Mouse (Mus musculus) liver, embryonic 14.5 days (tissue): ENCODE results near the gene Gon4l. TPM values are rescaled to one million over a fixed set of nuclear protein-coding genes. Genes with fewer than 3 reads are reported as not detected.

Experiments used
- ATAC-seq: fragments of 200-750 bp; cut with Nextera tagmentation; 2 replicates; pipeline ENCODE4 v1.8.0; 2017; ENCODE audit warnings: moderate number of reproducible peaks, mild to moderate bottlenecking, moderate library complexity; ENCODE audit not compliant: insufficient read depth
- DNase-seq, 3 experiments: peaks; one replicate each; pipeline ENCODE4 v3.0.0-alpha.2; 2012 to 2013; ENCODE audit warnings: low read depth in 3 of 3, low spot score in 3 of 3
- H3K27ac ChIP-seq: fragments of 300-500 bp; sonication (generic); 2 replicates; pipeline ENCODE4 v1.5.1; 2014; ENCODE audit warnings: moderate library complexity, mild to moderate bottlenecking, control low read depth, inconsistent platforms
- H3K27me3 ChIP-seq: fragments of 300-500 bp; sonication (generic); 2 replicates; pipeline ENCODE4 v1.6.1; 2014; ENCODE audit warnings: mild to moderate bottlenecking, low read length, moderate library complexity; ENCODE audit not compliant: control insufficient read depth, insufficient read depth
- H3K36me3 ChIP-seq: fragments of 300-500 bp; sonication (generic); replicated peaks from 2 replicates; pipeline ENCODE4 v1.6.1; 2014; ENCODE audit warnings: low read depth; ENCODE audit not compliant: control insufficient read depth, insufficient read depth
- H3K4me1 ChIP-seq, 2 experiments: fragments of 200-500 bp in 1 of 2; fragments of 300-500 bp in 1 of 2; sonication (generic) in 1 of 2; replicated peaks; 2 replicates each; pipeline ENCODE4 v1.6.1; 2012 to 2014; ENCODE audit warnings: antibody characterized with exemption in 1 of 2, inconsistent platforms in 1 of 2, low read length in 1 of 2; ENCODE audit not compliant: control insufficient read depth in 2 of 2, insufficient read depth in 2 of 2
- H3K4me2 ChIP-seq: fragments of 300-500 bp; sonication (generic); 2 replicates; pipeline ENCODE4 v1.6.1; 2014; ENCODE audit warnings: low read depth, mild to moderate bottlenecking, control low read depth, moderate library complexity
- H3K4me3 ChIP-seq, 2 experiments: fragments of 200-500 bp in 1 of 2; fragments of 300-500 bp in 1 of 2; sonication (generic) in 1 of 2; 2 replicates each; pipeline ENCODE4 v1.5.1; 2012 to 2014; ENCODE audit warnings: low read depth in 2 of 2, low read length in 2 of 2, mild to moderate bottlenecking in 2 of 2, control low read depth in 1 of 2, inconsistent platforms in 1 of 2, moderate library complexity in 1 of 2; ENCODE audit not compliant: insufficient read depth in 1 of 2
- H3K9ac ChIP-seq: fragments of 300-500 bp; sonication (generic); replicated peaks from 2 replicates; pipeline ENCODE4 v1.6.1; 2014; ENCODE audit warnings: mild to moderate bottlenecking, control low read depth, moderate library complexity
- H3K9me3 ChIP-seq: fragments of 300-500 bp; sonication (generic); 2 replicates; pipeline ENCODE4 v1.6.1; 2016; ENCODE audit warnings: low read length, mixed read lengths; ENCODE audit not compliant: control insufficient read depth
- CTCF ChIP-seq: IDR thresholded peaks from 2 replicates; pipeline ENCODE4 v1.5.1; 2016; ENCODE audit warnings: antibody characterized with exemption, low read depth, control low read depth
- EP300 ChIP-seq: IDR thresholded peaks from 2 replicates; pipeline ENCODE4 v1.6.1; 2016; ENCODE audit warnings: antibody characterized with exemption, low read depth
- polyA plus RNA-seq, 2 experiments: library from polyadenylated mRNA; depleted of rRNA in 1 of 2; stranded (reverse) in 1 of 2; unstranded in 1 of 2; fragments of >200 nt; fragmentation: Nextera tagmentation in 1 of 2; extraction: Ambion mirVana in 1 of 2; gene quantifications; 2 replicates each; pipeline versions ENCODE4 v1.2.1 to v1.2.3; 2012 to 2014

Gene Gon4l
- polyA plus RNA-seq, 2 experiments = 3.7 to 6.7 TPM

- Histone ChIP-seq H3K9me3 (no peaks in the 10 kb centered on the region), H3K27ac (no peak overlapping the region; the same call in 1 of the 2 replicates), H3K4me1 (peaks cover 20 to 24% of the 10 kb centered on the region in 2 experiments), H3K27me3 (no peaks in the 10 kb centered on the region), H3K4me2 (no peak overlapping the region), H3K9ac (no peak overlapping the region), H3K36me3 (no peaks in the 10 kb centered on the region), H3K4me3 (no peak overlapping the region)
- DNase-seq = no peak
- TF ChIP-seq EP300 = no peak
- no peak for TF ChIP-seq CTCF
- ATAC-seq = no peak
Measured at GRCm38 (mm10) chr3:88953736-88954135, 118.7 kb downstream of the Gon4l start.

Other genes with a start within 250 kb of the Gon4l start
- gene Arhgef2, start 229.3 kb upstream of the Gon4l start, polyA plus RNA-seq (2012; rRNA removed) = 8.5 and 8.9 TPM in 2 replicates
- 10.1 and 11.5 TPM in 2 replicates for gene Arhgef2, start 229.3 kb upstream of the Gon4l start, polyA plus RNA-seq (2014; fragmentation: Nextera tagmentation; extraction: Ambion mirVana)
- gene Rxfp4, start 182.1 kb upstream of the Gon4l start, polyA plus RNA-seq (2012; rRNA removed) = not detected in 2 replicates
- gene Rxfp4, start 182.1 kb upstream of the Gon4l start, polyA plus RNA-seq (2014; fragmentation: Nextera tagmentation; extraction: Ambion mirVana) = not detected in 2 replicates
- 24.2 and 29.4 TPM in 2 replicates for gene Khdc4, start 149.4 kb upstream of the Gon4l start, polyA plus RNA-seq (2012; rRNA removed)
- 18.5 and 20.8 TPM in 2 replicates for gene Khdc4, start 149.4 kb upstream of the Gon4l start, polyA plus RNA-seq (2014; fragmentation: Nextera tagmentation; extraction: Ambion mirVana)
- 15.8 and 20.3 TPM in 2 replicates for gene Rit1, start 118.4 kb upstream of the Gon4l start, polyA plus RNA-seq (2012; rRNA removed)
- 30.6 and 31.6 TPM in 2 replicates for gene Rit1, start 118.4 kb upstream of the Gon4l start, polyA plus RNA-seq (2014; fragmentation: Nextera tagmentation; extraction: Ambion mirVana)
- 0.35 and 0.55 TPM in 2 replicates for gene Syt11, start 60.1 kb upstream of the Gon4l start, polyA plus RNA-seq (2012; rRNA removed)
- gene Syt11, start 60.1 kb upstream of the Gon4l start, polyA plus RNA-seq (2014; fragmentation: Nextera tagmentation; extraction: Ambion mirVana) = 0.47 and 0.57 TPM in 2 replicates
- gene Msto1, start 78.8 kb downstream of the Gon4l start, polyA plus RNA-seq (2012; rRNA removed) = 9.7 and 10.4 TPM in 2 replicates
- 12.0 and 13.1 TPM in 2 replicates for gene Msto1, start 78.8 kb downstream of the Gon4l start, polyA plus RNA-seq (2014; fragmentation: Nextera tagmentation; extraction: Ambion mirVana)
- gene Ash1l, start 115.4 kb downstream of the Gon4l start, polyA plus RNA-seq (2012; rRNA removed) = 2.3 and 3.2 TPM in 2 replicates
- gene Ash1l, start 115.4 kb downstream of the Gon4l start, polyA plus RNA-seq (2014; fragmentation: Nextera tagmentation; extraction: Ambion mirVana) = 3.6 TPM in 2 replicates
- gene Dap3, start 116.0 kb downstream of the Gon4l start, polyA plus RNA-seq (2012; rRNA removed) = 26.0 and 55.2 TPM in 2 replicates
- 102 and 114 TPM in 2 replicates for gene Dap3, start 116.0 kb downstream of the Gon4l start, polyA plus RNA-seq (2014; fragmentation: Nextera tagmentation; extraction: Ambion mirVana)